Mouse (Mus musculus) thymus, adult 2 months (tissue): ENCODE results near the gene Snx33. TPM values are rescaled to one million over a fixed set of nuclear protein-coding genes. Genes with fewer than 3 reads are reported as not detected.

Experiments used
- DNase-seq: peaks from one replicate; pipeline ENCODE4 v3.0.0; 2021
- H3K27ac ChIP-seq: fragments of 200-500 bp; 2 replicates; pipeline ENCODE4 v1.5.1; 2012; ENCODE audit warnings: low read length, control low read depth; ENCODE audit not compliant: control insufficient read depth, insufficient read depth
- H3K27me3 ChIP-seq: fragments of 200-500 bp; 2 replicates; pipeline ENCODE4 v1.6.1; 2012; ENCODE audit warnings: mild to moderate bottlenecking, low read length, moderate library complexity, mixed read lengths; ENCODE audit not compliant: control insufficient read depth, insufficient read depth
- H3K36me3 ChIP-seq: fragments of 200-500 bp; 2 replicates; pipeline ENCODE4 v1.6.1; 2012; ENCODE audit warnings: mild to moderate bottlenecking, low read length, moderate library complexity; ENCODE audit not compliant: control insufficient read depth, insufficient read depth
- H3K4me1 ChIP-seq: fragments of 200-500 bp; replicated peaks from 2 replicates; pipeline ENCODE4 v1.6.1; 2012; ENCODE audit warnings: low read length; ENCODE audit not compliant: control insufficient read depth, insufficient read depth
- H3K4me3 ChIP-seq: fragments of 200-500 bp; 2 replicates; pipeline ENCODE4 v1.5.1; 2012; ENCODE audit warnings: mild to moderate bottlenecking, low read length, control low read depth, moderate library complexity; ENCODE audit not compliant: control insufficient read depth, insufficient read depth
- CTCF ChIP-seq: fragments of 200-500 bp; IDR thresholded peaks from 2 replicates; pipeline ENCODE4 v1.5.1; 2012; ENCODE audit warnings: mild to moderate bottlenecking, control low read depth, low read length, moderate library complexity, borderline replicate concordance; ENCODE audit not compliant: control insufficient read depth, poor library complexity, insufficient read depth; ENCODE audit errors: extremely low read depth
- POLR2A ChIP-seq: fragments of 200-500 bp; IDR thresholded peaks from 2 replicates; pipeline ENCODE4 v1.6.1; 2012; ENCODE audit warnings: mild to moderate bottlenecking, low read length, control low read depth, moderate library complexity; ENCODE audit not compliant: control insufficient read depth, poor library complexity, insufficient read depth; ENCODE audit errors: extremely low read depth
- WGBS: fragments of 180-500 bp; shearing (Covaris S2); methylation state at CpG from one replicate; pipeline ENCODE4 v1.1.7; 2018; 5-methylcytosine and 5-hydroxymethylcytosine counted together
- polyA plus RNA-seq: library from polyadenylated mRNA; depleted of rRNA; stranded (reverse); fragments of >200 nt; gene quantifications from 2 replicates; pipeline ENCODE4 v1.2.3, GENCODE M21; 2012; rRNA removed

Snx33 gene
- polyA plus RNA-seq, result 15.0 and 15.6 TPM in 2 replicates

DNA sequence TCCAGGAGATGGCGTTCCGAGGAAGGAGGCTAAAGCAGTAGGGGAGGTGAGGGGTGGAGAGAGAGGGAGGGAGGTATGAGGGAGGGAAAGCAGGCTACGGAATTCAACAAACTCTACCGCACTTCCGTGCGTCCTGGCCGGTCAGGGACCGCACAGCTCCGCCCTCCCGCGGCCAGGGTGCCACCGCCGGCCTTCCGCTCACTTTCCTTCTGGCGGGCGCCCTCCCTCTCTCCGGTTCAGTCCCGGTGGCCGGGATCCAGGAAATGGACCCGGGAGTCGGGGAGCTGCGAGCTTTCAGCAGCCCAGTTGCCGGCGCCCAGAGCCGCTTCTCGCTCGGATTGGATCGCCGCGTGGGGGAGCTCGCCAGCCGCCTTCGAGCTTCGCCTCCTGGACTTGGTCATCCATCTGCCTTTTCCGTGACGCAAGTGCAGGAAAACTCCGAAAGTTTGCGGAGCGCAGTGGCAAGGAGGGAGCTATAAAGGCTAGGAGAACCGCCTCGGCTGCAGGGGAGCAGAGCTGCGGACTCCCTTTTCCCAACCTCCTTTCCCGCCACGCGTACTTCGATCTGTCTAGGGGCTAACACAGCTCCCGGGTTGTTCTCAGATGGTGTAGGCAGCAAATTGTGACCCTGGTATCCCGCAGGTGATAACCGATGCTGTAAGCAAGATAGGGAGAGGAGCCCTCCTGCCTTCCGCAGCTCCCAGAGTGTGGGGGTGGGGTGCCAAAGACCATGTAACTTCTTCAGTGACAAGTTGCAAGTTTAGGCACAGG lies at the start of gene Snx33:
Gene Snx33, minus strand, starts transcription at position 331 of the 771 bp plus-strand sequence.
- Histone ChIP-seq H3K27me3 (no peaks in the 10 kb centered on the region), H3K4me1 (peaks cover 47% of the 10 kb centered on the region), H3K36me3 (no peaks in the 10 kb centered on the region), H3K27ac (peak within 1 kb of the TSS; percentile 18; the same call in 1 of the 2 replicates), H3K4me3 (peak within 1 kb of the TSS; percentile 75)
- WGBS, result under 1% methylated on average over 50 of the region's 50 CpGs
- peak; percentile 76 for TF ChIP-seq CTCF
- TF ChIP-seq POLR2A, result 0 out of 2 replicates have a peak, but pooled peaks have one; percentile 31
- peak; percentile 87 for DNase-seq

DNA sequence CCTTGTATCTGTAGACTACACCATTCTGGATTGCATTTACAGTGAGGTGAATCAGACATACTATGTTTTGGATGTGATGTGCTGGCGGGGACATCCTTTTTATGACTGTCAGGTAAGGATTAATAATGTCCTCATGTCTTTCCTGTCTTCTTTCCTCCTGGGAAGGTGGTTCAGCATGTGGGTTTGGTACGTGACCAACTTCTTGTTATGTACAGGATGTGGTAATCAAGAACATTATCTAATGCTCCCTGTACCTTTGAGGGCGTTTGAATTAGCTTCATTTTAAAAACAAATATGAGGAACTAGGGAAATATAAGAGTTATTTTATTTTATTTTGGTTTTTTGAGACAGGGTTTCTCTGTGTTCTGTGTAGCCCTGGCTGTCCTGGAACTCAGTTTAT lies 47.0 kb upstream of the Snx33 start:
- 17% methylated on average over 3 of the region's 3 CpGs for WGBS
- no peak overlapping the region for H3K4me3 ChIP-seq
- TF ChIP-seq POLR2A, result no peak
- TF ChIP-seq CTCF, result no peak
- peaks cover 2% of the 10 kb centered on the region; the same call in 1 of the 2 replicates for H3K4me1 ChIP-seq
- no peak for DNase-seq
- no peak overlapping the region for H3K27ac ChIP-seq
- H3K36me3 ChIP-seq, result no peaks in the 10 kb centered on the region
- H3K27me3 ChIP-seq, result no peaks in the 10 kb centered on the region

DNA sequence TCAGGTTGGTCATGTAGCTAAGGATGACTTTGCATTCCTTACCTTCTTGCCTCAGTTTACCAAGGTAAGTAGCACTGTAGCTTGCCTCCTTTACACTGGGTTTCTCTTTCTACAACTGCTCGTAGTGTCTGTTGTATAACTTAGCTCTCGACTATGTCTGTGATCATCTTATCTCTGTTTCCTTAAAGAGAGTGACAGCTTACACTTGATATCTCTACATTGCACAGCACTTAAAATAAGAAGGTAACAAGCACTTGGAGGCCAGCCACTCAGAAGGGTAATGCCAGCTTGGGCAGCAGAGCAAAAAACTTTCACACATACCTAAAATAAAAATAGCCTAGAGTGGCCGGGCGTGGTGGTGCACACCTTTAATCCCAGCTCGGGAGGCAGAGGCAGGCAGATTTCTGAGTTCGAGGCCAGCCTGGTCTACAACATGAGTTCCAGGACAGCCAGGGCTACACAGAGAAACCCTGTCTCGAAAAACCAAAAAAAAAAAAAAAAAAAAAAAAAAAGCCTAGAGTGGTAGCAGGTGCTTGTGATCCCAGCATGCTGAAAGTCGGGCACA lies 45.9 kb upstream of the Snx33 start:
- 89% methylated on average over 8 of the region's 8 CpGs for WGBS
- no peak for DNase-seq

DNA sequence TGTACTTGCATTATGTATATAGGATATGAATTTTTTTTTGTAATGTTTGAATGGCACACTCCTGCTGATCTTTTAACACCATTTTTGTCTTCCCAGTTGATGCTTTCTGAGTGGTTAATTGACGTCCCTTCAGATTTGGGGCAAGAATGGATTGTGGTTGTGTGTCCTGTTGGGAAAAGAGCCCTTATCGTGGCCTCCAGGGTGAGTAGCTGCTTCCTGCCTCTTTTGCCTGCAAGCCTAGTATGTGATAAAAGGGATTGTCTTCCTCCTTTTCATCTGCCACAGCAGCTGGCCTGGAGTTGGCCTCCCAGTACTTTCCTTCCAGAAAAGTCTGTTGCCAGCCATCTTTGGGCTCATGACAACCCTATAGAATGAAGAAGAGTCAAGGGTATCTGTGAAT lies 42.0 kb upstream of the Snx33 start:
- 88% methylated on average over 2 of the region's 2 CpGs for WGBS
- DNase-seq, result no peak

More for the DNA sequence above, 45.9 kb upstream of the Snx33 start:
- TF ChIP-seq POLR2A (no peak), CTCF (no peak)
- H3K36me3 ChIP-seq, result no peaks in the 10 kb centered on the region
- peaks cover 2% of the 10 kb centered on the region; the same call in 1 of the 2 replicates for H3K4me1 ChIP-seq
- no peaks in the 10 kb centered on the region for H3K27me3 ChIP-seq
- H3K27ac ChIP-seq, result no peak overlapping the region
- no peak overlapping the region for H3K4me3 ChIP-seq

DNA sequence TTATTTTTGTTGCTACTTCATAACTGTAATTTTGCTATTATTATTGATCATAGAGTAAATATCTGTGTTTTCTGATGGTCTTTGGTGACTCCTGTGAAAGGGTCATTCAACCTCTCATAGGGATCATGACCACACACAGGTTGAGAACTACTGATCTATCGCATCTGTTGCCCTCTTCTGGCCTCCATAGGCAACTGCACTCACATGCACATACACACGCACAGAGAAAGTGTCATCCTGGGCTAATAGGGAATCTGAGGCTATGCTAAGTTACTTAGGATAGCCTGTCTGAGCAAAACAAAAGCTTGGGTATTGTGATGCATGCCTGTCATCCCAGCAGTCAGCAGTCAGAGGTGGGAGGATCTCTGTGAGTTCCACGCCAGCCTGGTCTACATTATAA lies 33.4 kb upstream of the Snx33 start:
- H3K36me3 ChIP-seq, result peaks cover 9% of the 10 kb centered on the region
- H3K27me3 ChIP-seq, result no peaks in the 10 kb centered on the region
- no peak overlapping the region for H3K4me3 ChIP-seq
- 97% methylated on average over 3 of the region's 3 CpGs for WGBS
- no peak for DNase-seq
- no peak for TF ChIP-seq CTCF
- TF ChIP-seq POLR2A, result no peak
- H3K27ac ChIP-seq, result no peak overlapping the region
- no peaks in the 10 kb centered on the region for H3K4me1 ChIP-seq

More for the DNA sequence above, 42.0 kb upstream of the Snx33 start:
- Histone ChIP-seq H3K27ac (no peak overlapping the region), H3K27me3 (no peaks in the 10 kb centered on the region), H3K4me1 (no peaks in the 10 kb centered on the region), H3K4me3 (no peak overlapping the region), H3K36me3 (no peaks in the 10 kb centered on the region)
- TF ChIP-seq POLR2A, result no peak
- no peak for TF ChIP-seq CTCF

DNA sequence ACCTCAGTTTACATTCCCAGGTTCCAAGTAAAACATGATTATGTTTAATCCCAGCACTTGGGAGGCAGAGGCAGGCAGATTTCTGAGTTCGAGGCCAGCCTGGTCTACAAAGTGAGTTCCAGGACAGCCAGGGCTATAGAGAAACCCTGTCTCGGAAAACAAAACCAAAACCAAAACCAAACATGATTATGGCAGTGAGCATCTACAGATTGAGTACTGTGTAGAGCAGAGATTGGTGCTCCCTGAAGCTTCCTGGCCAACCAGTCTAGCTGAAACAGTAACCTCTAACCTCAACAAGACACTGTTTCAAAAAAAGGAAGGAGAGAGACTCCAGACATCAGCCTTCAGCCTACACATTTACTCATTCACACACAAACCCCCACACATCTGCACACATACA lies 30.5 kb upstream of the Snx33 start:
- Histone ChIP-seq H3K4me3 (no peak overlapping the region), H3K27me3 (no peaks in the 10 kb centered on the region), H3K27ac (no peak overlapping the region), H3K36me3 (peaks cover 9% of the 10 kb centered on the region), H3K4me1 (no peaks in the 10 kb centered on the region)
- TF ChIP-seq POLR2A, result no peak
- no peak for TF ChIP-seq CTCF
- 93% methylated on average over 2 of the region's 2 CpGs for WGBS
- DNase-seq, result no peak
